Mouse (Mus musculus): ENCODE measurements around the gene Klf12. TPM values are rescaled to one million over a fixed set of nuclear protein-coding genes. Genes with fewer than 3 reads are reported as not detected.

The Klf12 gene
- polyA plus RNA-seq, 1 experiment: 1.4 TPM

DNA sequence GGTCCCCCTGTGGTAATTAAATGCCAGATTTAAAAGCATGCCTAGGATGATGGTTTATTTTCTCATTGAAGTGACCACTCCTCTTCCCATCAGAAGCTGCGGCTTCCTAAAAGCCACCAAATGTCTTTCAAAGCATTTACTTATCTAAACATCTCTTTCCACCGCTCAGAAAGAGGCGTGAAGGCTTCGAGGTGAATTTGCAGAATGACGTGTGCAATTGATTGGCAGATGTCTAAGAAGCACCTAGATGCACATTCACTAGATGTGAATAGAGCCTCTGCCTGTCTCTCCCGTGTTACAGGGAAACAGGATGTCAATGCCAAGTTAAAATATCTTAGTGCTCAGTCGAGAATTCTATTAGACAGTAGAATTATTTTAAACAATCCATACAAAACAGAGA, 1.8 kb downstream of the Klf12 start:
- peaks cover 3% of the 10 kb centered on the region; the same call in 1 of the 2 replicates for H3K4me1 ChIP-seq (ENCODE audit: control insufficient read depth, insufficient read depth, insufficient read length, low read length)
- no peak overlapping the region for H3K27ac ChIP-seq (replicated peaks; ENCODE audit: low read depth, low read length)
- H3K4me3 ChIP-seq (ENCODE audit: insufficient read depth, low read depth, low read length): no peak overlapping the region

DNA sequence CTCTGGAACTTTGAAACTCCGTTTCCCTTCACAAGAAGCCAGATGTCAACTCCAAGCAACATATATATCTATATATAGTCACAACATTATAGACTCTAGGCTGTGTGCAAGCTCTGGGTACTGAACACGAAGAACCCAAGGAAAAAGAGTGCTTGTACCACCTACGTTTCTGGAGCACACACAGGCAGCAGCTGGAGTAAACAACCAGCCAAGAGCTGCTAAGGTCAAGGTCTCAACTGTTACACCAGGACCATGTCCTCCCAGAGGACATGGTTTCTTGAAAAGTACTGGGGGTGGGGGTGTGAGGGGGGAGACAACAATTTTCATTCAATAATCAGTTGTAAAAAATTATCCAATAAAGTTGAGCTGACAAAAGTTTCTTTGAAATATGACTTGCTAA, 2.7 kb downstream of the Klf12 start:
- no peak overlapping the region for H3K27ac ChIP-seq (replicated peaks; ENCODE audit: low read depth, low read length)
- peaks cover 3% of the 10 kb centered on the region; the same call in 1 of the 2 replicates for H3K4me1 ChIP-seq (ENCODE audit: control insufficient read depth, insufficient read depth, insufficient read length, low read length)
- H3K4me3 ChIP-seq (ENCODE audit: insufficient read depth, low read depth, low read length): no peak overlapping the region

- H3K27ac ChIP-seq (replicated peaks; ENCODE audit: low read depth, low read length): no peak overlapping the region
- H3K4me1 ChIP-seq (ENCODE audit: control insufficient read depth, insufficient read depth, insufficient read length, low read length): no peaks in the 10 kb centered on the region
- H3K4me3 ChIP-seq (ENCODE audit: insufficient read depth, low read depth, low read length): no peak overlapping the region
Measured at GRCm38 (mm10) chr14:100274179-100274578, 10.3 kb downstream of the Klf12 start.

DNA sequence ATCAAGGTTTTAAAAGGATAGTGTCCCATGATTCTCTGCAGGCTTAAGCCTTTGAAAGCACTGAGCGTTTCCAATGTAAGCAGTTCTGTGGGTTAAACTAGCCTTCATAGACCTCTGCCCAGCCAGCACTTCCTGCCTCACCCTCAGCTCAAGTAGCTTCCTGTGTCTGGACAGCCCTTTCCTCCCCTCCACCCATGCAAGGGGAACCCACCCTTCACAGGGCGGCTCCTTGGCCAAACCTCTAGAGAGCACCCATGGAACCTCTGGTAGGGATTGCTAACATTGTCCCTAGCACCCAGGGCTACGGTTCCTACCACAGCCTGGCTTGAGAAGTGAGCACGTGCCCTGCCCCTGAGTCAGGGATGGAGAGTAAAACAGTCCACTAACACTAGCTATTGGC, 23.9 kb downstream of the Klf12 start:
- no peak overlapping the region for H3K27ac ChIP-seq (replicated peaks; ENCODE audit: low read depth, low read length)
- H3K4me3 ChIP-seq (ENCODE audit: insufficient read depth, low read depth, low read length): no peak overlapping the region
- H3K4me1 ChIP-seq (ENCODE audit: control insufficient read depth, insufficient read depth, insufficient read length, low read length): peaks cover 2% of the 10 kb centered on the region; the same call in 1 of the 2 replicates

- Histone ChIP-seq H3K27ac (replicated peaks; ENCODE audit: low read depth, low read length) (no peak overlapping the region), H3K4me1 (ENCODE audit: control insufficient read depth, insufficient read depth, insufficient read length, low read length) (no peaks in the 10 kb centered on the region), H3K4me3 (ENCODE audit: insufficient read depth, low read depth, low read length) (no peak overlapping the region)
Measured at GRCm38 (mm10) chr14:100243046-100243445, 41.4 kb downstream of the Klf12 start.

DNA sequence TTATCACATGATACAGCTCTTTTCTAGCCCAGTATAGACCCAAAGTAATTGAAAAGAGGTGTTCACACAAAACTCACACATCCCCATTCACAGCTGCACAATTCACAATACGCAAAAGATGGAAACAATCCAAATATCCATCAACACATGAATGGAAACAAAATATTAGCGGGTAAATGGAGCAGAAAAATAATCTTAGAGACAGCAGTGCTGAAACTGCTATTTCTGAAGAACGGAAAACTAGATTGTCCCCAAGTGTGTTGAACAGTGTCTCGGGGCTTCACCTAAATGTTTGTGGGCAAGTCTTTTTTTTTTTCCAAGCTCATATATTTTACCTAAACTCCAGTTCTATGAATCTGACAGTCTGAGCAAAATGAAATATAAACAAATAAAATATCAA, 44.6 kb downstream of the Klf12 start:
- no peak overlapping the region for H3K4me3 ChIP-seq (ENCODE audit: insufficient read depth, low read depth, low read length)
- H3K27ac ChIP-seq (replicated peaks; ENCODE audit: low read depth, low read length): no peak overlapping the region
- no peaks in the 10 kb centered on the region for H3K4me1 ChIP-seq (ENCODE audit: control insufficient read depth, insufficient read depth, insufficient read length, low read length)

- Histone ChIP-seq H3K4me1 (ENCODE audit: control insufficient read depth, insufficient read depth, insufficient read length, low read length) (no peaks in the 10 kb centered on the region; the same call in 1 of the 2 replicates), H3K27ac (replicated peaks; ENCODE audit: low read depth, low read length) (no peak overlapping the region), H3K4me3 (ENCODE audit: insufficient read depth, low read depth, low read length) (no peak overlapping the region)
Measured at GRCm38 (mm10) chr14:100236757-100237156, 47.7 kb downstream of the Klf12 start.

GRCm38 (mm10) chr14:100235746-100236145, 48.7 kb downstream of the Klf12 start:
- H3K4me1 ChIP-seq (ENCODE audit: control insufficient read depth, insufficient read depth, insufficient read length, low read length): no peaks in the 10 kb centered on the region; the same call in 1 of the 2 replicates
- H3K27ac ChIP-seq (replicated peaks; ENCODE audit: low read depth, low read length): no peak overlapping the region
- no peak overlapping the region for H3K4me3 ChIP-seq (ENCODE audit: insufficient read depth, low read depth, low read length)

GRCm38 (mm10) chr14:100231384-100231783, 53.1 kb downstream of the Klf12 start:
- no peak overlapping the region for H3K4me3 ChIP-seq (ENCODE audit: insufficient read depth, low read depth, low read length)
- no peaks in the 10 kb centered on the region; the same call in 1 of the 2 replicates for H3K4me1 ChIP-seq (ENCODE audit: control insufficient read depth, insufficient read depth, insufficient read length, low read length)
- no peak overlapping the region for H3K27ac ChIP-seq (replicated peaks; ENCODE audit: low read depth, low read length)

- H3K27ac ChIP-seq (replicated peaks; ENCODE audit: low read depth, low read length): no peak overlapping the region
- H3K4me1 ChIP-seq (ENCODE audit: control insufficient read depth, insufficient read depth, insufficient read length, low read length): no peaks in the 10 kb centered on the region; the same call in 1 of the 2 replicates
- no peak overlapping the region for H3K4me3 ChIP-seq (ENCODE audit: insufficient read depth, low read depth, low read length)
Measured at GRCm38 (mm10) chr14:100228120-100228519, 56.4 kb downstream of the Klf12 start.

- Histone ChIP-seq H3K4me3 (ENCODE audit: insufficient read depth, low read depth, low read length) (no peak overlapping the region), H3K27ac (replicated peaks; ENCODE audit: low read depth, low read length) (no peak overlapping the region), H3K4me1 (ENCODE audit: control insufficient read depth, insufficient read depth, insufficient read length, low read length) (no peaks in the 10 kb centered on the region; the same call in 1 of the 2 replicates)
Measured at GRCm38 (mm10) chr14:100227717-100228116, 56.8 kb downstream of the Klf12 start.

GRCm38 (mm10) chr14:100224151-100224550, 60.3 kb downstream of the Klf12 start:
- H3K27ac ChIP-seq (replicated peaks; ENCODE audit: low read depth, low read length): no peak overlapping the region

DNA sequence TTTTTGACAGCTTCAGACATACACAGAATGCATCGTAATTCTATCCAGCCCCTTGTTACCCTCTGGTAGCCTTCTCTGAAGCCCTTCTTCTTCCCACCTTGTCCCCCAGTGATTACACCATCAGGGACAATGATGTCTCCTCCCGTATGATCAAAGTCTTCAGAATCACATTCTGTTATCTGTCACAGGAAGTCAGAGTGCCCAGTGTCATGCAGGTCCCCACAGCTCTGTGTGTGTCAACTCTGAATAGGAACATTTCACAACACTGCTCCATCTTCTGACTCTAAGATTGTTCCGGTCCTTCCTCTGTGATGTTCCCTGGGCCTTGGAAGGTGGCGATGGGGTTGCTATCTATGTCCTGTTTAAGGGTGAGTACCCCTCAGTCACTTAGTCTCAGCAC, 62.2 kb downstream of the Klf12 start:
- H3K4me1 ChIP-seq (ENCODE audit: control insufficient read depth, insufficient read depth, insufficient read length, low read length): no peaks in the 10 kb centered on the region
- no peak overlapping the region for H3K27ac ChIP-seq (replicated peaks; ENCODE audit: low read depth, low read length)
- no peak overlapping the region for H3K4me3 ChIP-seq (ENCODE audit: insufficient read depth, low read depth, low read length)

More at GRCm38 (mm10) chr14:100224151-100224550, 60.3 kb downstream of the Klf12 start:
- Histone ChIP-seq H3K4me3 (ENCODE audit: insufficient read depth, low read depth, low read length) (no peak overlapping the region), H3K4me1 (ENCODE audit: control insufficient read depth, insufficient read depth, insufficient read length, low read length) (no peaks in the 10 kb centered on the region)

DNA sequence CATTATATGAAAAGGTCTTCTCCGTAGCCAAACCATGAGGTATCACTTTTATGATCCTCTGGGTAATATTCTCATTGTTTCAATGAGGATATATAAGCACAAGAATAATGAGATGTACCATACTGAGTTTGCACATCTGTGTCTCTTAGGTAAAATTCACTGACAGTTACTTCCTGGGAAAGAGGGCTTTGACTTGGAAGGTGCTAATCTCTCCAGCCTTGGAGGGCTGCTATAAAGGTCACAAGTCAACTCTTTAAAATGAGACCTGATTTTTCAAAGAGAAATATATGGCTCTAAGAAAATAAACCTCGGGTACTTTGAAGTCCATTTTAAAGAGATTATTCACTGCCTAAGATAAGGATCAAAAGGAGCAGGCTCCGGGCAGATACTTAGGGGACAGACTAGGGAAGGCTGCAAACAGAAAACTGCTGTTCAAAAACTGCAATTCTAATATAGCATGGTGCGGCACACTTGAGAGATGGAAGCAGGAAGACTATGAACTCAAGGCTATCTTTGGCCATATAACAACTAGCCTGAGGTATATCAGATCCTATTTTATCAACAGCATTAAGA, 69.2 kb downstream of the Klf12 start:
- Histone ChIP-seq H3K4me3 (ENCODE audit: insufficient read depth, low read depth, low read length) (no peak overlapping the region), H3K27ac (replicated peaks; ENCODE audit: low read depth, low read length) (no peak overlapping the region), H3K4me1 (ENCODE audit: control insufficient read depth, insufficient read depth, insufficient read length, low read length) (peaks cover 2% of the 10 kb centered on the region)

GRCm38 (mm10) chr14:100213066-100213465, 71.4 kb downstream of the Klf12 start:
- Histone ChIP-seq H3K4me3 (ENCODE audit: insufficient read depth, low read depth, low read length) (no peak overlapping the region), H3K27ac (replicated peaks; ENCODE audit: low read depth, low read length) (no peak overlapping the region), H3K4me1 (ENCODE audit: control insufficient read depth, insufficient read depth, insufficient read length, low read length) (peaks cover 2% of the 10 kb centered on the region)

DNA sequence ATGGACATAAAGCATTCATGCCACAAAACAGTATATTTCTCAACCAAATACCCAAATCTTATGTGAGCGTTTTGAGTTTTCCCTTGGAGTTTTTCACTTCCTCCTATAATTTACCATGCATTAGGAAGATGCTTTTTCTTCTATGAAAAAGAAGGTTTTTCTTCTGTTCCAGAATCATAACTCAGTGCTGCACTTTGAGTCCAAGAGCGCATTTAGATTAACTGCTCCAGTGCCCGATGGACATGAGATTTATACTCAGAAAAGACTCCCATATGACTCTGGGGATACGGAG, 72.7 kb downstream of the Klf12 start:
- Histone ChIP-seq H3K27ac (replicated peaks; ENCODE audit: low read depth, low read length) (no peak overlapping the region), H3K4me1 (ENCODE audit: control insufficient read depth, insufficient read depth, insufficient read length, low read length) (peaks cover 2% of the 10 kb centered on the region), H3K4me3 (ENCODE audit: insufficient read depth, low read depth, low read length) (no peak overlapping the region)

All from brown adipose tissue, adult 24 weeks (tissue).